Mouse (Mus musculus) thymus, postnatal 36 days (tissue): ENCODE measurements at regions not wholly inside any gene's neighbourhood (a gene's known extent, or its start where the extent isn't known, plus 50 kb on each side); places are given as distances from the start of the nearest gene placed in this dataset.
A peak's percentile ranks its signal among the peaks of the same experiment; 100 is the strongest.

Source experiments
- DNase-seq, 2 experiments: peaks; one replicate each; pipeline ENCODE4 v3.0.0; 2022; ENCODE audit warnings: mixed read lengths in 2 of 2

GRCm38 (mm10) chr14:114869233-114869632, 222.8 kb upstream of the Gpc5 start:
- DNase-seq: no peak

GRCm38 (mm10) chr14:114875101-114875500, 216.9 kb upstream of the Gpc5 start:
- DNase-seq: no peak

- no peak for DNase-seq
Observed at GRCm38 (mm10) chr14:114876427-114876826, 215.6 kb upstream of the Gpc5 start.

GRCm38 (mm10) chr14:114877477-114877876, 214.5 kb upstream of the Gpc5 start:
- no peak for DNase-seq

- no peak for DNase-seq
Observed at GRCm38 (mm10) chr14:114880291-114880690, 211.7 kb upstream of the Gpc5 start.

- no peak for DNase-seq
Observed at GRCm38 (mm10) chr14:114904109-114904508, 187.9 kb upstream of the Gpc5 start.

- no peak for DNase-seq
Observed at GRCm38 (mm10) chr14:114912271-114912670, 179.7 kb upstream of the Gpc5 start.

GRCm38 (mm10) chr14:114913238-114913637, 178.8 kb upstream of the Gpc5 start:
- DNase-seq: no peak

- no peak for DNase-seq
Observed at GRCm38 (mm10) chr14:114945744-114946143, 146.3 kb upstream of the Gpc5 start.

GRCm38 (mm10) chr14:114946321-114946720, 145.7 kb upstream of the Gpc5 start:
- peak in 1 of 2 experiments; percentile 33 for DNase-seq

- DNase-seq: peak; percentile 27 to 32
Observed at GRCm38 (mm10) chr14:114948341-114949155, 143.5 kb upstream of the Gpc5 start.

GRCm38 (mm10) chr14:114949156-114949496, 142.9 kb upstream of the Gpc5 start:
- DNase-seq: peak in 1 of 2 experiments; percentile 4

- DNase-seq: no peak
Observed at GRCm38 (mm10) chr14:114952280-114952679, 139.7 kb upstream of the Gpc5 start.

GRCm38 (mm10) chr14:114953070-114953665, 138.8 kb upstream of the Gpc5 start:
- no peak for DNase-seq

- no peak for DNase-seq
Observed at GRCm38 (mm10) chr14:114954287-114954686, 137.7 kb upstream of the Gpc5 start.

GRCm38 (mm10) chr14:114955572-114955971, 136.4 kb upstream of the Gpc5 start:
- no peak for DNase-seq

- DNase-seq: no peak
Observed at GRCm38 (mm10) chr14:114960273-114960672, 131.7 kb upstream of the Gpc5 start.

- no peak for DNase-seq
Observed at GRCm38 (mm10) chr14:114965941-114966340, 126.1 kb upstream of the Gpc5 start.

GRCm38 (mm10) chr14:114969020-114969419, 123.0 kb upstream of the Gpc5 start:
- DNase-seq: no peak

- DNase-seq: no peak
Observed at GRCm38 (mm10) chr14:114981120-114981519, 110.9 kb upstream of the Gpc5 start.

- no peak for DNase-seq
Observed at GRCm38 (mm10) chr14:115003223-115003622, 88.8 kb upstream of the Gpc5 start.

- DNase-seq: no peak
Observed at GRCm38 (mm10) chr14:115004733-115005405, 87.1 kb upstream of the Gpc5 start.

- no peak for DNase-seq
Observed at GRCm38 (mm10) chr14:115010877-115011276, 81.1 kb upstream of the Gpc5 start.

- no peak for DNase-seq
Observed at GRCm38 (mm10) chr14:115015299-115015698, 76.7 kb upstream of the Gpc5 start.
